Mouse (Mus musculus) gastrocnemius, postnatal 14 days (tissue): ENCODE data around the gene Gstm2. TPM values are rescaled to one million over a fixed set of nuclear protein-coding genes. Genes with fewer than 3 reads are reported as not detected.
"Not testable (repeated sequence)": the region's sequence is repeated elsewhere in the genome, so short reads cannot be mapped to it uniquely, and the experiment has no call there.

Source experiments
- DNase-seq: peaks from one replicate; pipeline ENCODE4 v3.0.0; 2021; ENCODE audit warnings: mixed read lengths
- intact Hi-C: fragments of 180-260 bp; cut with DNase I; formaldehyde crosslinking; loops from one replicate; pipeline ENCODE4 v1.15.1; 2025; ENCODE audit warnings: low total_unique reads
- total RNA-seq, 2 experiments: library from RNA; stranded (reverse); gene quantifications; 2 replicates each; pipeline ENCODE4 v1.2.3; 2021

Gene Gstm2
- total RNA-seq, 2 experiments from 2014 or later: 43.8 to 50.8 TPM

DNA sequence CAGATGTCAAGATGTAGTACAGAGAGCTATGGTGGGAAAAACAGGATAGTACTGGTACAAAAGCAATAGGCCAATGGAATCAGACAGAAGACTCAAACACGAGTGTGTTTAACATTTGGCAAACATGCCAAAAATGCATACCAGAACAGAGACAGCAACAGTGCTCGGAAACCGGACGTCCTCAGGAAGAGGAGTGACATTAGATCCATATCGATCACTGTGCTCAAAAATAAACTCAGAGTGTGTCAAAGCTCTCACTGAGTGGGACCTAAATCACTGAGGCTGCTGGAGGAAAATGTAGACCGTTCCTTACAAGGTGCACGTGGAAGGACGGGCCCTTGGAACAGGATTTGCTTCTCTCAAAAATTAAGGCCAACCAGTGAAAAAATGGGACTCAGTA lies 15.8 kb upstream of the Gstm2 start:
- no peak for DNase-seq
- intact Hi-C loops: no loop called here

DNA sequence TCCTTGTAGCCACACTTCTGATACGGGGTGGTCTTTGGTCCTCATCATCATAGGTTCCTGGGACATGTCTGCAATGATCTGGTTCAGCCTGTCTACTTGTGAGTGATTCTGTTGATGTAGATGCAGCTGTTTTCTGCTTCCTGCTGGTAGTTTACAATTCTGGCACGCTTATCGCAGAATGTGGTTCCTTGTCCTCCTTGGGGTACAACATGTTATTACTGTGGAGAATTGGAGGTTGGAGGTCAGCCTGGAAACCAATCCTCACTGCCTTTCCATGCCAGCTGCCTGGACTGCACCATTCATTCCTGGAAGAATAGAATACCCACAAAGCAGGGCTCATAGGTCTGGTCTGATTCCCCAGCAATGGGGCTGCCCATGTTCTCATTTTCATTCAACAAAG lies 13.2 kb upstream of the Gstm2 start:
- no peak for DNase-seq
- intact Hi-C loops: no loop called here

DNA sequence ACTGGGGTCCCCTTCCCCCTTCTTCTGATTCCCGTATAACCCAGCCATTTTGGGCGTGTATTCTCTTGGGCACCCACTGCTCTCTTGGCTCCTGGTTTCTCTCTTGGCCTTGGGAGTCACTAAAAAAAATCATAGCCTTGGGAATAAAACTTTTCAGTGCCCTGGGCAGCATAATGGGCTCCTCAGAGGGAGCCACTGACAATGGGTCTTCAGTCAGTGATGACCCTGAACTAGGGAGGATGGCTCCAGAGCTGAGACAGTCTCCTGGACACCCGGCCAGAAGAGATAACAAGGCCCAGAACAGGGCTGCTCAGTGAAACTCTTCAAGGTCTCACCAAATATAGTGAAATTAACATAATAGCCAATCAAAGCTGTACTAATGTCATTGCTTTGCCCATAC lies 12.3 kb upstream of the Gstm2 start:
- intact Hi-C loops: no loop called here
- DNase-seq: no peak

- intact Hi-C loops: no loop called here
- no peak for DNase-seq
These were observed 10.3 kb upstream of the Gstm2 start for GRCm38 (mm10) chr3:107996576-107996975.

DNA sequence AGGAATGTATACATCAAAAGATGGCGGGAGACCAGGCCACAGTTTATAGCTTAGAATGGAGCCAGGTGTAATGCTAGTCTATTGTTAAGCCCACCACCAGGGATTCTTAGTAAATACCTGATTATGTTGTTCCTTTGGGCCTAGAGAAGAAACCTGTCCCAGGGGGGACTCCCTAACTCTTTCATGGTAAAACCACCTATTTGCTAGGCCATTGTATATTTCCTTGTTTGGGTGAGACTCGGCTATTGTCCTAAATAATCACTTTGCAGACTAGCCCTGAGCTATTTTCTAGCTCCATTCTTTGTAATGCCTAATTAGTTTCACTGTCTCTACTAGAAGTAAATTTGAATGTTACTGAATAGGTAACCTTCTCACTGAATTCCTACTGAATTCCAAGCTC lies 9.7 kb upstream of the Gstm2 start:
- intact Hi-C loops, DNase-seq: not testable (repeated sequence)

GRCm38 (mm10) chr3:107985141-107985540 lies 1.1 kb downstream of the Gstm2 start:
- DNase-seq, intact Hi-C loops: not testable (repeated sequence)

GRCm38 (mm10) chr3:107984471-107984870 lies 1.8 kb downstream of the Gstm2 start:
- DNase-seq: no peak
- intact Hi-C loops: no loop called here

DNA sequence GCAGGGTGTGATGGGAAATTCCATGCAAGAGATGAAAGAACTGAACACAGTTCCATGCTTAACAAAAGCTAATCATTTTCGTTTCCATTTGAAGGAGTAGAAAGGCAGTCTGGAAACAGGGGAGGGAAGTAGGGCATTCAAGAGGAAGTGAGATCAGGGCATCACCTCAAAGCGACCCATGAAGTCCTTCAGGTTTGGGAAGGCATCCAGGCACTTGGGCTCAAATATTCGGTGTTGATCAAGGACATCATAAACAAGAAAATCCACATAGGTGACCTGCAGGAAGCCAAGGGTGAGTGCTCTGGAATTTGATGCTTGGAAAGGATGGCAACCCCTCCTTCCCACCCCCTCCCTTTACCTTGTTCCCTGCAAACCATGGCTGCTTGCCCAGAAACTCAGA lies 2.5 kb downstream of the Gstm2 start:
- no peak for DNase-seq
- intact Hi-C loops: no loop called here

DNA sequence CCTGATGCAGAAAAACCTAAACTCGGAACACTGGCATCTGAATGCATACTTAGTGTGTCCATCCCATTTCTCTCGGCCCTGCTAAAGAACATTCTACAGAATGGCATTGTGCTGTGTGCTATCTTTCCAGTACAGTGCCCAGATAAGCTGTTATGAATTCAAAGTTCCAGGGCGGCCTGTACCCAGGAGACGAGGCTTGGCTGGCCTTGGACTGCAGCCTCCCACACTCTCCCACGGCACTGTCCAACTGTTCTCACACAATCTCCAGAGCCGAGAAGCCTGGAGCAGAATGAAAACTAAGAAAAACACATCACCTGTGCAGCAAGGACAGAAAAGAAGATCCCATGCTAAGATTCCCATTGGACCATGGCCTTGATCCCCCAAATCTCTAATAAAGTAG lies 3.5 kb downstream of the Gstm2 start:
- intact Hi-C loops: no loop called here
- DNase-seq: no peak

- DNase-seq: no peak
- intact Hi-C loops: no loop called here
These were observed 5.0 kb downstream of the Gstm2 start for GRCm38 (mm10) chr3:107981261-107981660.

GRCm38 (mm10) chr3:107977691-107978090 lies 8.6 kb downstream of the Gstm2 start:
- intact Hi-C loops: no loop called here
- DNase-seq: no peak

DNA sequence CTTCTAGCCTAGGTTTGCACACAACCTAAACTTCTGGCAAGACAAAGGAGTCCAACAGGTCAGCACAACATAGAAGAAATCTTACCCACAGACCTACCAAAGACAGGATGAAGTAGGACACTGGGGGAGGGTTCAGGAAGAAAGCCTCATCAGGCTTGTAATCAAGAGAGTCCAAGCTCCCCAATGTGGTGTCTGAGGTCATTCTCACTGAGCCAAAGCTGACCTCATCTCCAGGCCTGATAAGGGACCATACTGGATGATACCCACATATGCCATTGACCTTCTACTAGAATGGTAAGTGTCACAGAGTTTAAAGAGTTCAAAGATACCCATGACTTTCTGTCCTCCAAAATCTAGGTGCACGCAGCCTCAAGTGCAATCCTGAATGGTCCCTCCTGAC lies 12.0 kb downstream of the Gstm2 start:
- intact Hi-C loops: no loop called here
- no peak for DNase-seq

DNA sequence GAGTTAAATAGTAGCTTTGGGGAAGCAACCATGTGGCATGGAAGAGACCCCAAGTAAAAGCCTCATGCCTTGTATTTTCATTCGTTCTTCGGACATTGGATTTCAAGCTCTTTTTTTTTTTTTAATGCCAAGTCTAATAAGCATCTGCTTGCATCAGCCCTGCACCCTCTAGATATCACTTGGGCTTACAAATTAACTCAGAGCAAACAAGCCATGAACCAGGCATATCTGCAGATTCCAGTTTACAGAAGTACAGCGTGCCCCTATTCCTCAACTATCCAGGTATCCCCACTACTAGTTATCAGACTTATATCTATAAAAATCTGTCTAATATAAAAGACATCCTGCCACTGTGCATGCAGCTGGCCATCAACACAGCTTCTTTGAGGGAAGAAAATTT lies 14.2 kb downstream of the Gstm2 start:
- no peak for DNase-seq
- intact Hi-C loops: no loop called here

GRCm38 (mm10) chr3:107971101-107971500 lies 15.2 kb downstream of the Gstm2 start:
- intact Hi-C loops, DNase-seq: not testable (repeated sequence)

GRCm38 (mm10) chr3:107968724-107969395 lies 17.4 kb downstream of the Gstm2 start, which contains the start of gene Gstm3:
Gene Gstm3, minus strand, starts transcription at chr3:107969283.
- intact Hi-C loops: no loop called here
- no peak for DNase-seq

DNA sequence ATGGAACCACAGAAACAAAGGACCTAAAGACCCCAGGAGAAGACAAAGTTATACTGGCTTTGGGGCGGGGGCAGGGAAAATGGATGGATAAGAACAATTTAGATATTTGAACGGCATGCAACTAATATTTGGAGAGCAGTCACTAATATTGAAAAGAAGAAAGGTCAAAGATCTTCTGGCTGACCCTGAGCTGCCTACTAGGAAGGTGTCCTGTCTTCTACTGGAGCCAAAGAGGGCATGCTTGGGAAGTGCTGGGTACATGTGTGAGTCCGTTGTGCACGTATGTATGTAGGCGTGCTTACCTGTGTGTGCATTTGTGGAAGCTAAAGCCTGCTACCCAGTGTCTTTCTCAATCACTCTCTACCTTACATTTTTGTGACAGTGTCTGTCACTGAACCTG lies 19.6 kb downstream of the Gstm2 start:
- DNase-seq: no peak

GRCm38 (mm10) chr3:107965592-107965991 lies 20.7 kb downstream of the Gstm2 start:
- intact Hi-C loops: no loop called here
- DNase-seq: no peak

More for the DNA sequence above, 19.6 kb downstream of the Gstm2 start:
- intact Hi-C loops: no loop called here

GRCm38 (mm10) chr3:107964656-107965308 lies 21.5 kb downstream of the Gstm2 start:
- intact Hi-C loops: no loop called here
- no peak for DNase-seq

- intact Hi-C loops: no loop called here
- no peak for DNase-seq
These were observed 22.2 kb downstream of the Gstm2 start for GRCm38 (mm10) chr3:107964026-107964425.

GRCm38 (mm10) chr3:107955260-107955659 lies 31.0 kb downstream of the Gstm2 start:
- intact Hi-C loops: loop anchor here (5.0 kb wide), 1 partner anchor 57 kb away; no protein-coding TSS in a partner anchor
- DNase-seq: not testable (repeated sequence)

- DNase-seq: no peak
These were observed 32.3 kb downstream of the Gstm2 start for GRCm38 (mm10) chr3:107953906-107954305.

More at GRCm38 (mm10) chr3:107953906-107954305, 32.3 kb downstream of the Gstm2 start:
- intact Hi-C loops: loop anchor here (5.0 kb wide), 1 partner anchor 103 kb away; no protein-coding TSS in a partner anchor
